Mouse (Mus musculus) lung, postnatal 36 days (tissue): ENCODE measurements at regions not wholly inside any gene's neighbourhood (a gene's known extent, or its start where the extent isn't known, plus 50 kb on each side); places are given as distances from the start of the nearest gene placed in this dataset.

Experiments used
- DNase-seq: peaks from one replicate; pipeline ENCODE4 v3.0.0; 2022; ENCODE audit warnings: mixed read lengths

GRCm38 (mm10) chr2:56083226-56083625, 647.5 kb downstream of the Kcnj3 start:
- no peak for DNase-seq

GRCm38 (mm10) chr2:56109531-56109930, 673.8 kb downstream of the Kcnj3 start:
- DNase-seq = no peak

- no peak for DNase-seq
These were observed 674.2 kb downstream of the Kcnj3 start for GRCm38 (mm10) chr2:56109975-56110374.

- DNase-seq = peak; percentile 41
These were observed 678.7 kb downstream of the Kcnj3 start for GRCm38 (mm10) chr2:56114469-56114868.

GRCm38 (mm10) chr2:56119368-56119767, 683.6 kb downstream of the Kcnj3 start:
- peak; percentile 16 for DNase-seq

- no peak for DNase-seq
These were observed 711.4 kb downstream of the Kcnj3 start for GRCm38 (mm10) chr2:56147107-56147615.

GRCm38 (mm10) chr2:56196449-56196848, 760.7 kb downstream of the Kcnj3 start:
- DNase-seq = no peak

- no peak for DNase-seq
These were observed 791.7 kb downstream of the Kcnj3 start for GRCm38 (mm10) chr2:56227476-56227875.

- DNase-seq = no peak
These were observed 797.3 kb downstream of the Kcnj3 start for GRCm38 (mm10) chr2:56233042-56233441.

- DNase-seq = no peak
These were observed 821.5 kb downstream of the Kcnj3 start for GRCm38 (mm10) chr2:56257044-56257954.

GRCm38 (mm10) chr2:56304920-56305319, 818.9 kb downstream of the Nr4a2 start:
- peak; percentile 18 for DNase-seq

- no peak for DNase-seq
These were observed 802.1 kb downstream of the Nr4a2 start for GRCm38 (mm10) chr2:56321692-56322091.

GRCm38 (mm10) chr2:56322508-56322907, 801.3 kb downstream of the Nr4a2 start:
- DNase-seq = no peak

- DNase-seq = no peak
These were observed 787.8 kb downstream of the Nr4a2 start for GRCm38 (mm10) chr2:56335974-56336373.

- no peak for DNase-seq
These were observed 759.7 kb downstream of the Nr4a2 start for GRCm38 (mm10) chr2:56364065-56364464.
